Mouse (Mus musculus) liver, adult 2 months (tissue): ENCODE measurements at regions not wholly inside any gene's neighbourhood (a gene's known extent, or its start where the extent isn't known, plus 50 kb on each side); places are given as distances from the start of the nearest gene placed in this dataset.

ENCODE experiments used
- CTCF ChIP-seq: fragments of 200-500 bp; IDR thresholded peaks from 2 replicates; pipeline ENCODE4 v1.5.1; 2011; ENCODE audit warnings: low read depth, low read length, control low read depth
- POLR2A ChIP-seq: fragments of 200-500 bp; IDR thresholded peaks from 2 replicates; pipeline ENCODE4 v1.6.1; 2011; ENCODE audit warnings: low read length, control low read depth; ENCODE audit not compliant: insufficient read depth; ENCODE audit errors: extremely low read depth

- TF ChIP-seq CTCF (no peak), POLR2A (no peak)
Observed at GRCm38 (mm10) chr3:148728513-148729241, 261.7 kb downstream of the Adgrl2 start.
